Mouse (Mus musculus) frontal cortex, adult (tissue): ENCODE results near the gene Ctnna3.
A peak's percentile ranks its signal among the peaks of the same experiment; 100 is the strongest.
"Not testable (repeated sequence)": the region's sequence is repeated elsewhere in the genome, so short reads cannot be mapped to it uniquely, and the experiment has no call there.

Experiments
- ATAC-seq: cut with Nextera tagmentation; 2 replicates; pipeline ENCODE4 v1.9.2; 2017; ENCODE audit warnings: mild to moderate bottlenecking, moderate library complexity, mixed read lengths; ENCODE audit not compliant: low TSS enrichment

Ctnna3 gene

GRCm38 (mm10) chr10:64886946-64887345, 1457.0 kb downstream of the Ctnna3 start:
- no peak for ATAC-seq

GRCm38 (mm10) chr10:64892458-64892857, 1462.6 kb downstream of the Ctnna3 start:
- ATAC-seq: no peak

- ATAC-seq: no peak
Observed at GRCm38 (mm10) chr10:64898739-64899138, 1468.8 kb downstream of the Ctnna3 start.

- no peak for ATAC-seq
Observed at GRCm38 (mm10) chr10:64901726-64902125, 1471.8 kb downstream of the Ctnna3 start.

GRCm38 (mm10) chr10:64940975-64941374, 1511.1 kb downstream of the Ctnna3 start:
- ATAC-seq: no peak

- no peak for ATAC-seq
Observed at GRCm38 (mm10) chr10:64958391-64958790, 1528.5 kb downstream of the Ctnna3 start.

- ATAC-seq: peak; percentile 27; the same call in 1 of the 2 replicates
Observed at GRCm38 (mm10) chr10:64992871-64993270, 1563.0 kb downstream of the Ctnna3 start.

- no peak for ATAC-seq
Observed at GRCm38 (mm10) chr10:65013525-65013924, 1583.6 kb downstream of the Ctnna3 start.

GRCm38 (mm10) chr10:65022667-65023066, 1592.8 kb downstream of the Ctnna3 start:
- ATAC-seq: no peak

- ATAC-seq: not testable (repeated sequence)
Observed at GRCm38 (mm10) chr10:65033516-65033915, 1603.6 kb downstream of the Ctnna3 start.
